Mouse (Mus musculus): ENCODE measurements at regions not wholly inside any gene's neighbourhood (a gene's known extent, or its start where the extent isn't known, plus 50 kb on each side); places are given as distances from the start of the nearest gene placed in this dataset.

DNA sequence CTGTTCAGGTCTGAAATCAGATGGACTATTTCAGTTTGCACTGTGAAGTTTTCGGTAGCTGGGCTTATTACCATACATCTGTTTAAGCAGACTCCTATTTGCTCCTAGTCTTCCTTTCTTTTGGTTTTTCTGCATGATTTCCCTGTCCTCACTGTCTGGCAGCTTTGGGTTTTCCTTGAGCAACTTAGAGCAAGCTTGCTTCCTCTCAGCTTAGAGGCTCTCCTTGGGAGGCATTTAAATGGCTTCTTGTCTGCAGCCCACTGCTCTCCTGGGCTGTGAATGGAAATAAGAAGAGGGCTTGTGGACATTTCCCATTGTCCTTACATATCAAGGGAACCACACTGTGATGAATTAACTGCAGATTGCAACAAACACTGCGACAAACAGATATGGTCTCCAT lies 566.9 kb downstream of the Gbe1 start:
- no peaks in the 10 kb centered on the region for H3K79me2 ChIP-seq (replicated peaks; ENCODE audit: control insufficient read depth, extremely low read depth, insufficient read depth, poor library complexity, severe bottlenecking)
- in situ Hi-C loops (cut with MboI; ENCODE audit: low pct_ligation_motif_present, low pct_unique_long_range_greater_than_20kb, low sequenced_read_pairs) = no loop called here
- H3K4me2 ChIP-seq (ENCODE audit: insufficient read depth, low read depth, poor library complexity, severe bottlenecking) = no peak overlapping the region
- dilution Hi-C loops (cut with MboI; ENCODE audit: extremely low pct_ligation_motif_present, extremely low pct_unique_long_range_greater_than_20kb, low sequenced_read_pairs) = no loop called here
- TF ChIP-seq MXI1 (IDR thresholded peaks at IDR 0.05; ENCODE audit: low read depth, low read length) (no peak), JUND (conservative IDR thresholded peaks at IDR 0.05; ENCODE audit: low read depth, low read length) (no peak), HCFC1 (IDR thresholded peaks at IDR 0.05; ENCODE audit: low read depth, low read length) (no peak), GABPA (IDR thresholded peaks at IDR 0.05; ENCODE audit: insufficient replicate concordance, low read depth, low read length) (no peak), POLR2AphosphoS2 (IDR thresholded peaks at IDR 0.05; ENCODE audit: low read depth, low read length) (no peak), NELFE (IDR thresholded peaks at IDR 0.05; ENCODE audit: low read depth, low read length) (no peak), USF1 (IDR thresholded peaks at IDR 0.05; ENCODE audit: low read depth, low read length) (no peak), CHD2 (IDR thresholded peaks at IDR 0.05; ENCODE audit: low read length) (no peak), EP300 (IDR thresholded peaks at IDR 0.05; ENCODE audit: low read length) (no peak), USF2 (conservative IDR thresholded peaks at IDR 0.05; ENCODE audit: low read depth, low read length) (no peak), JUN (IDR thresholded peaks at IDR 0.05; ENCODE audit: insufficient read depth, low read depth, low read length) (no peak), CHD1 (IDR thresholded peaks at IDR 0.05; ENCODE audit: low read depth, low read length) (no peak), MAZ (IDR thresholded peaks at IDR 0.05; ENCODE audit: low read depth, low read length) (no peak), ZNF384 (IDR thresholded peaks at IDR 0.05; ENCODE audit: low read depth, low read length) (no peak), ETS1 (conservative IDR thresholded peaks at IDR 0.05; ENCODE audit: low read depth, low read length) (no peak), MAFK (IDR thresholded peaks at IDR 0.05; ENCODE audit: insufficient replicate concordance, low read length) (no peak)
- no peaks in the 10 kb centered on the region for H3K4me1 ChIP-seq (ENCODE audit: control insufficient read depth in 1 of 2, insufficient read depth in 2 of 2)
- no peak overlapping the region for H3K4me3 ChIP-seq (replicated peaks in 1 of 3; ENCODE audit: low read depth in 2 of 3, low read length in 2 of 3, poor library complexity in 1 of 3)
- H3K27me3 ChIP-seq (replicated peaks) = no peaks in the 10 kb centered on the region
- no peaks in the 10 kb centered on the region for H3K36me3 ChIP-seq (replicated peaks in 1 of 2; ENCODE audit: control insufficient read depth in 1 of 2, insufficient read depth in 1 of 2, low read length in 1 of 2)
- H3K9ac ChIP-seq (ENCODE audit: insufficient read depth, low read depth) = no peak overlapping the region
- peaks cover 53% of the 10 kb centered on the region for H3K9me3 ChIP-seq (replicated peaks; ENCODE audit: low read length)
- DNase-seq (ENCODE audit: extremely low read depth) = no peak
- no peak overlapping the region for H3K27ac ChIP-seq (ENCODE audit: insufficient read depth, low read depth)

GRCm38 (mm10) chr16:70881098-70881850 lies 567.5 kb downstream of the Gbe1 start:
- Histone ChIP-seq H3K36me3 (replicated peaks in 1 of 2; ENCODE audit: control insufficient read depth in 1 of 2, insufficient read depth in 1 of 2, low read length in 1 of 2) (no peaks in the 10 kb centered on the region), H3K9me3 (replicated peaks; ENCODE audit: low read length) (peaks cover 56% of the 10 kb centered on the region), H3K4me1 (ENCODE audit: control insufficient read depth in 1 of 2, insufficient read depth in 2 of 2) (no peaks in the 10 kb centered on the region), H3K27ac (ENCODE audit: insufficient read depth, low read depth) (no peak overlapping the region), H3K79me2 (replicated peaks; ENCODE audit: control insufficient read depth, extremely low read depth, insufficient read depth, poor library complexity, severe bottlenecking) (no peaks in the 10 kb centered on the region), H3K9ac (ENCODE audit: insufficient read depth, low read depth) (no peak overlapping the region), H3K4me2 (ENCODE audit: insufficient read depth, low read depth, poor library complexity, severe bottlenecking) (no peak overlapping the region), H3K4me3 (replicated peaks in 1 of 3; ENCODE audit: low read depth in 2 of 3, low read length in 2 of 3, poor library complexity in 1 of 3) (no peak overlapping the region), H3K27me3 (replicated peaks) (no peaks in the 10 kb centered on the region)
- no peak for DNase-seq (ENCODE audit: extremely low read depth)
- in situ Hi-C loops (cut with MboI; ENCODE audit: low pct_ligation_motif_present, low pct_unique_long_range_greater_than_20kb, low sequenced_read_pairs) (no loop called here), dilution Hi-C loops (cut with MboI; ENCODE audit: extremely low pct_ligation_motif_present, extremely low pct_unique_long_range_greater_than_20kb, low sequenced_read_pairs) (no loop called here)
- TF ChIP-seq GABPA (IDR thresholded peaks at IDR 0.05; ENCODE audit: insufficient replicate concordance, low read depth, low read length) (no peak), MXI1 (IDR thresholded peaks at IDR 0.05; ENCODE audit: low read depth, low read length) (no peak), ZNF384 (IDR thresholded peaks at IDR 0.05; ENCODE audit: low read depth, low read length) (no peak), E2F4 (IDR thresholded peaks at IDR 0.05; ENCODE audit: insufficient replicate concordance, low read depth, low read length) (no peak), TCF12 (IDR thresholded peaks at IDR 0.05; ENCODE audit: low read depth, low read length) (no peak), ZKSCAN1 (IDR thresholded peaks at IDR 0.05; ENCODE audit: borderline replicate concordance, low read depth, low read length) (no peak)
